Mouse (Mus musculus): ENCODE results near the gene Alkbh2. TPM values are rescaled to one million over a fixed set of nuclear protein-coding genes. Genes with fewer than 3 reads are reported as not detected.

The Alkbh2 gene
- total RNA-seq, 2 experiments from 2014 or later, result 5.6 to 5.7 TPM

- no peak for DNase-seq (ENCODE audit: low spot score in 2 of 2)
These were observed 26.1 kb downstream of the Alkbh2 start for GRCm38 (mm10) chr5:114101873-114102272.

- peak in 1 of 2 experiments; percentile 30 for DNase-seq (ENCODE audit: low spot score in 2 of 2)
These were observed 27.5 kb downstream of the Alkbh2 start for GRCm38 (mm10) chr5:114100390-114101099.

GRCm38 (mm10) chr5:114099709-114100389 is 28.2 kb downstream of the Alkbh2 start:
- peak; percentile 92 to 93 for DNase-seq (ENCODE audit: low spot score in 2 of 2)

- peak; percentile 78 to 87 for DNase-seq (ENCODE audit: low spot score in 2 of 2)
These were observed 36.8 kb downstream of the Alkbh2 start, which contains the start of gene Svop for GRCm38 (mm10) chr5:114091057-114091807. Svop (minus strand) TSS chr5:114091570.

GRCm38 (mm10) chr5:114090421-114091013 is 37.5 kb downstream of the Alkbh2 start:
- no peak for DNase-seq (ENCODE audit: low spot score in 2 of 2)

GRCm38 (mm10) chr5:114087875-114088480 is 40.0 kb downstream of the Alkbh2 start:
- DNase-seq (ENCODE audit: low spot score in 2 of 2), result peak in 1 of 2 experiments; percentile 60

- no peak for DNase-seq (ENCODE audit: low spot score in 2 of 2)
These were observed 42.5 kb downstream of the Alkbh2 start for GRCm38 (mm10) chr5:114085501-114085900.

DNA sequence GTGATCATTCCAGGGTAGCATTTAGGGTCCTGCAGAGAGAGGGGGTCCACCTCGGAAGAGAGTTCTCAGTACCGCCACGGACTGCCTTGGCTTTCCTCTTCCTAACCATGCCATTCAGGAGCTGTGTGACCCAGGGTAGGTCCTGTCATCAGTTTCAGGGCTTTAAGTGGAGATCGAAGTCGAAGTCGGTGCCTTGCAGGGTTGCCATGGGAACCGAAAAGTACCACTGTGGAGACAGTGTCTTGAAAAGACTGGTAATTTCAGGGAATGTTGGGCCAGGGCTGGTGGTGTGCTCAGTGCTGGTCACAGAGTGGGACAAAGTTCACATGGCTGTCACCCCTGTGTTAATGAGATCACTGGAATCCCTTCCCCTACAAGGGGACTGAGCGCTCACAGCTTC is 51.0 kb downstream of the Alkbh2 start:
- DNase-seq (ENCODE audit: low spot score in 2 of 2), result no peak

Other genes with a start within 250 kb of the Alkbh2 start
- gene Coro1c, start 219.5 kb downstream of the Alkbh2 start, total RNA-seq (2021), result 10 to 100 TPM; 86.7 to 88.5 TPM
- gene Ssh1, start 134.3 kb downstream of the Alkbh2 start, total RNA-seq (2021), result 10 to 100 TPM; 24.3 to 27.1 TPM
- not detected for gene Dao, start 124.5 kb downstream of the Alkbh2 start, total RNA-seq (2021)
- gene Usp30, start 62.8 kb downstream of the Alkbh2 start, total RNA-seq (2021), result 10 to 100 TPM; 34.9 to 36.9 TPM
- 100 to 1,000 TPM; 187 to 192 TPM for gene Svop, start 36.6 kb downstream of the Alkbh2 start, total RNA-seq (2021)
- gene Ung, start 2.2 kb upstream of the Alkbh2 start, total RNA-seq (2021), result 1 to 10 TPM; 1.6 to 3.4 TPM
- 1 to 10 TPM; 2.8 to 6.2 TPM for gene Acacb, start 18.3 kb upstream of the Alkbh2 start, total RNA-seq (2021)
- gene Foxn4, start 145.6 kb upstream of the Alkbh2 start, total RNA-seq (2021), result not detected
- gene Myo1h, start 160.9 kb upstream of the Alkbh2 start, total RNA-seq (2021), result 1 to 10 TPM; 2.5 to 3.3 TPM

Measured in left cerebral cortex, adult 18-20 months (tissue).